Mouse (Mus musculus) hindbrain, embryonic 11.5 days (tissue): ENCODE data around the gene Atox1. TPM values are rescaled to one million over a fixed set of nuclear protein-coding genes. Genes with fewer than 3 reads are reported as not detected.
A peak's percentile ranks its signal among the peaks of the same experiment; 100 is the strongest.

Experiments used
- ATAC-seq: fragments of 200-750 bp; cut with Nextera tagmentation; 2 replicates; pipeline ENCODE4 v1.8.0; 2017; ENCODE audit warnings: mild to moderate bottlenecking, moderate TSS enrichment, moderate library complexity; ENCODE audit not compliant: low FRiP score
- DNase-seq: peaks from one replicate; pipeline ENCODE4 v3.0.0-alpha.2; 2015; ENCODE audit warnings: low spot score
- H3K27ac ChIP-seq: fragments of 300-500 bp; sonication (generic); 2 replicates; pipeline ENCODE4 v1.5.1; 2014; ENCODE audit warnings: mild to moderate bottlenecking, low read depth, low read length
- H3K27me3 ChIP-seq: fragments of 300-500 bp; sonication (generic); 2 replicates; pipeline ENCODE4 v1.6.1; 2014; ENCODE audit warnings: mild to moderate bottlenecking, low read length, moderate library complexity, mixed read lengths; ENCODE audit not compliant: control insufficient read depth, insufficient read depth
- H3K36me3 ChIP-seq: fragments of 300-500 bp; sonication (generic); 2 replicates; pipeline ENCODE4 v1.6.1; 2014; ENCODE audit warnings: mild to moderate bottlenecking, low read length, moderate library complexity, mixed read lengths; ENCODE audit not compliant: control insufficient read depth, insufficient read depth
- H3K4me1 ChIP-seq: fragments of 300-500 bp; sonication (generic); replicated peaks from 2 replicates; pipeline ENCODE4 v1.6.1; 2014; ENCODE audit warnings: low read length, mixed read lengths; ENCODE audit not compliant: control insufficient read depth, insufficient read depth
- H3K4me2 ChIP-seq: fragments of 300-500 bp; sonication (generic); replicated peaks from 2 replicates; pipeline ENCODE4 v1.6.1; 2014; ENCODE audit warnings: mild to moderate bottlenecking, low read depth, low read length
- H3K4me3 ChIP-seq: fragments of 300-500 bp; sonication (generic); 2 replicates; pipeline ENCODE4 v1.5.1; 2014; ENCODE audit warnings: low read depth, low read length
- H3K9ac ChIP-seq: fragments of 300-500 bp; sonication (generic); 2 replicates; pipeline ENCODE4 v1.6.1; 2014; ENCODE audit warnings: low read depth, low read length
- H3K9me3 ChIP-seq: fragments of 300-500 bp; sonication (generic); 2 replicates; pipeline ENCODE4 v1.6.1; 2016; ENCODE audit warnings: low read length; ENCODE audit not compliant: control insufficient read depth
- WGBS: fragments of 180-500 bp; shearing (Covaris S2); extraction: QIAGEN DNeasy Blood & Tissue Kit; methylation state at CpG from one replicate; pipeline ENCODE4 v1.1.7; 2014; 5-methylcytosine and 5-hydroxymethylcytosine counted together
- polyA plus RNA-seq: library from polyadenylated mRNA; unstranded; fragments of >200 nt; fragmentation: Nextera tagmentation; extraction: Ambion mirVana; gene quantifications from 2 replicates; pipeline ENCODE4 v1.2.1, GENCODE M21; 2014

Gene Atox1
- polyA plus RNA-seq, 1 experiment from 2014 or later, result 262 TPM

GRCm38 (mm10) chr11:55460559-55461018, 450 bp downstream of the Atox1 start:
- DNase-seq (no peak), ATAC-seq (peak; percentile 69)
- no peaks in the 10 kb centered on the region for H3K9me3 ChIP-seq
- H3K4me2 ChIP-seq, result peak overlapping the region; percentile 91
- H3K27ac ChIP-seq, result no peak overlapping the region
- H3K36me3 ChIP-seq, result no peaks in the 10 kb centered on the region
- no peaks in the 10 kb centered on the region; the same call in 1 of the 2 replicates for H3K4me1 ChIP-seq
- no peaks in the 10 kb centered on the region for H3K27me3 ChIP-seq
- peak overlapping the region; percentile 70 for H3K9ac ChIP-seq
- H3K4me3 ChIP-seq, result peak overlapping the region; percentile 72
- WGBS, result 1% methylated on average over 17 of the region's 17 CpGs

DNA sequence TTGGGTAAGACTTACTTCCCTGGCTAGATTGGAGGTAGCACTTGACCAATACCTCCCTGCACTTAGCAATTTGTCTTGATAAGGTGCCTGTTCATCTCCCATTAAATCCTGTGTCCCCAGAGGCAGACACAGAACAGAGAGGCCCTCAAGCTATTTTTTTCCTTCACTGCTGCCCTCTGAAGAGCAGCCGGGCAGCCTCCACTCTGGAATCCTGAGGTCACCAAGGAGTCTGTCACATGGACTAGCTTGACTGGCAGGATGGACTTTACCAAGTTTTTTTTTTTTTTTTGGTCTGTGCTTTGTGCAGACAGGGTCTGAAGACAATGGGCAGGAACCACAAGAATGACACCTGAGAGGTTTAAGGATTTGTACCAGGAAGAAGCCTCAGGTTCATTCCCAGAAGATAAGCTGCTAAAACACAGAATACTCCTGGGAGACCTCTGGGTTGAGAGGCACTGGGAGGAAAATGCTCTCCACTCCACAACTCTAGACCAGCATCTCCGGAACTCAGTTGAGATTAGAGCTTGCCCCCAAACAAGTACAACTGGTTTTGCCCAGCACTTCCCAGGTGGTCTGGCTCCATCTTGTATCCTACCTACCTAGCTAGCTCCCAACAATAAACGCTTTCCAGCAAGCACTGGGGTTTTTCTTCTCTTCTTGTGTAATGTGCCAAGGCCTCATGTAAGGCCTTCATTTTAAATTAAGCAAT, 1.0 kb downstream of the Atox1 start:
- H3K9me3 ChIP-seq, result no peaks in the 10 kb centered on the region

DNA sequence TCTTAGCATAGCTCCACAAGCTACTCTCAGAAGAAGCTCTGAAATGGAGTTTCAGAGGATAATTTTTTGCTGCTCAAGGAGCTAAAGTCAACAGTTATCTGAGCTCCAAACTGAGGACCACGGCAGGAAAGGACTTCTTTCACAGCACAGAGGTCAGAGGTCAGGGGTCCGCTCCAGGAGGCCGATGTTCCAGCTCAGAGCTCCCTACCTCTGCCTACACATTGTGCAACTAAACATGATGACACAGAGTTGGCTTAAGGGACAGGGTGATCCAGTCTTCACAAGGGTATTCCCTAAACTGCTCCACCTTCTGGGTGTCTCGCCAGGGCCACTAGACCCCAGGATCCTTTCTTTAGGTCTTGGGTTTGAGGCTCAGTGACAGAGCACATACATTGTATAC, 2.5 kb downstream of the Atox1 start:
- H3K9me3 ChIP-seq, result no peaks in the 10 kb centered on the region
- ATAC-seq (no peak), DNase-seq (no peak)
- H3K4me1 ChIP-seq, result no peaks in the 10 kb centered on the region; the same call in 1 of the 2 replicates
- WGBS, result 45% methylated on average over 4 of the region's 4 CpGs
- H3K4me3 ChIP-seq, result no peak overlapping the region
- no peak overlapping the region for H3K9ac ChIP-seq
- no peaks in the 10 kb centered on the region for H3K27me3 ChIP-seq
- no peaks in the 10 kb centered on the region for H3K36me3 ChIP-seq
- no peak overlapping the region for H3K27ac ChIP-seq
- no peak overlapping the region for H3K4me2 ChIP-seq

More for the DNA sequence above, 1.0 kb downstream of the Atox1 start:
- 38% methylated on average over 3 of the region's 3 CpGs for whole genome bisulfite sequencing
- Histone ChIP-seq H3K4me1 (no peaks in the 10 kb centered on the region; the same call in 1 of the 2 replicates), H3K27ac (no peak overlapping the region), H3K27me3 (no peaks in the 10 kb centered on the region), H3K36me3 (no peaks in the 10 kb centered on the region), H3K4me2 (peak overlapping the region; percentile 91), H3K4me3 (peak overlapping the region; percentile 72), H3K9ac (peak overlapping the region; percentile 70)
- DNase-seq (no peak), ATAC-seq (no peak)

- no peaks in the 10 kb centered on the region for H3K36me3 ChIP-seq
- H3K4me2 ChIP-seq, result no peak overlapping the region
- H3K9ac ChIP-seq, result no peak overlapping the region
- H3K27me3 ChIP-seq, result no peaks in the 10 kb centered on the region
- no peak overlapping the region for H3K27ac ChIP-seq
- DNase-seq, result no peak
- no peak overlapping the region for H3K4me3 ChIP-seq
- ATAC-seq, result no peak
- H3K9me3 ChIP-seq, result no peaks in the 10 kb centered on the region
- WGBS, result 82% methylated on average over 2 of the region's 2 CpGs
- H3K4me1 ChIP-seq, result no peaks in the 10 kb centered on the region; the same call in 1 of the 2 replicates
Measured at GRCm38 (mm10) chr11:55455166-55455565, 5.9 kb downstream of the Atox1 start.

- WGBS, result 92% methylated on average over 4 of the region's 4 CpGs
- no peaks in the 10 kb centered on the region for H3K36me3 ChIP-seq
- no peak overlapping the region for H3K9ac ChIP-seq
- no peak for DNase-seq
- no peak overlapping the region for H3K27ac ChIP-seq
- no peak for ATAC-seq
- no peak overlapping the region for H3K4me2 ChIP-seq
- H3K4me3 ChIP-seq, result no peak overlapping the region
- no peaks in the 10 kb centered on the region for H3K4me1 ChIP-seq
- no peaks in the 10 kb centered on the region for H3K27me3 ChIP-seq
- no peaks in the 10 kb centered on the region for H3K9me3 ChIP-seq
Measured at GRCm38 (mm10) chr11:55453640-55454039, 7.4 kb downstream of the Atox1 start.

GRCm38 (mm10) chr11:55450311-55450710, 10.7 kb downstream of the Atox1 start:
- no peak for DNase-seq
- no peaks in the 10 kb centered on the region for H3K27me3 ChIP-seq
- H3K36me3 ChIP-seq, result no peaks in the 10 kb centered on the region
- H3K4me3 ChIP-seq, result no peak overlapping the region
- no peak overlapping the region for H3K9ac ChIP-seq
- H3K4me2 ChIP-seq, result no peak overlapping the region
- WGBS, result 70% methylated on average over 4 of the region's 4 CpGs
- no peak for ATAC-seq
- no peak overlapping the region for H3K27ac ChIP-seq
- H3K4me1 ChIP-seq, result no peaks in the 10 kb centered on the region
- H3K9me3 ChIP-seq, result no peaks in the 10 kb centered on the region

GRCm38 (mm10) chr11:55449531-55449930, 11.5 kb downstream of the Atox1 start:
- no peak overlapping the region for H3K27ac ChIP-seq
- no peak overlapping the region for H3K4me3 ChIP-seq
- H3K36me3 ChIP-seq, result no peaks in the 10 kb centered on the region
- H3K9me3 ChIP-seq, result no peaks in the 10 kb centered on the region
- ATAC-seq (no peak), DNase-seq (no peak)
- no peaks in the 10 kb centered on the region for H3K4me1 ChIP-seq
- no peak overlapping the region for H3K4me2 ChIP-seq
- 81% methylated on average over 7 of the region's 7 CpGs for WGBS
- H3K27me3 ChIP-seq, result no peaks in the 10 kb centered on the region
- no peak overlapping the region for H3K9ac ChIP-seq

- Histone ChIP-seq H3K9ac (no peak overlapping the region), H3K36me3 (no peaks in the 10 kb centered on the region), H3K4me3 (no peak overlapping the region), H3K4me1 (no peaks in the 10 kb centered on the region), H3K27me3 (no peaks in the 10 kb centered on the region), H3K9me3 (no peaks in the 10 kb centered on the region), H3K4me2 (no peak overlapping the region), H3K27ac (no peak overlapping the region)
- peak; percentile 60; the same call in 1 of the 2 replicates for ATAC-seq
- WGBS, result 29% methylated on average over 4 of the region's 4 CpGs
- DNase-seq, result peak; percentile 85
Measured at GRCm38 (mm10) chr11:55446579-55446978, 14.5 kb downstream of the Atox1 start.

GRCm38 (mm10) chr11:55444772-55445171, 16.3 kb downstream of the Atox1 start:
- ATAC-seq, result 0 out of 2 replicates have a peak, but pooled peaks have one; percentile 35
- Histone ChIP-seq H3K4me1 (no peaks in the 10 kb centered on the region), H3K9ac (no peak overlapping the region), H3K27me3 (no peaks in the 10 kb centered on the region), H3K9me3 (no peaks in the 10 kb centered on the region), H3K27ac (no peak overlapping the region), H3K4me2 (no peak overlapping the region), H3K36me3 (no peaks in the 10 kb centered on the region), H3K4me3 (no peak overlapping the region)
- DNase-seq, result peak; percentile 87
- 0% methylated on average over 1 of the region's 1 CpGs for WGBS
